Mouse (Mus musculus): ENCODE measurements around the gene Hmg20b. TPM values are rescaled to one million over a fixed set of nuclear protein-coding genes. Genes with fewer than 3 reads are reported as not detected.

Hmg20b gene
- polyA plus RNA-seq, 1 experiment from 2014 or later: 130 TPM

GRCm38 (mm10) chr10:81299585-81300351 is 50.5 kb downstream of the Hmg20b start:
- Histone ChIP-seq H3K4me3 (ENCODE audit: low read depth, low read length) (no peak overlapping the region), H3K36me3 (ENCODE audit: control insufficient read depth, insufficient read depth, low read length) (peaks cover 6% of the 10 kb centered on the region; the same call in 1 of the 2 replicates), H3K27ac (replicated peaks; ENCODE audit: low read depth, low read length) (no peak overlapping the region), H3K27me3 (ENCODE audit: control insufficient read depth, insufficient read depth, low read length) (no peaks in the 10 kb centered on the region), H3K4me1 (ENCODE audit: control insufficient read depth, insufficient read depth, low read length) (peaks cover 1% of the 10 kb centered on the region), H3K9ac (ENCODE audit: low read length) (no peak overlapping the region), H3K9me3 (ENCODE audit: control insufficient read depth, low read length) (no peaks in the 10 kb centered on the region), H3K4me2 (ENCODE audit: low read depth, severe bottlenecking) (no peak overlapping the region)
- 91% methylated on average over 14 of the region's 14 CpGs for WGBS
- ATAC-seq (ENCODE audit: insufficient number of reproducible peaks, low FRiP score, low TSS enrichment, low read depth): no peak
- DNase-seq (ENCODE audit: low spot score): no peak

GRCm38 (mm10) chr10:81298369-81299100 is 51.7 kb downstream of the Hmg20b start:
- H3K4me1 ChIP-seq (ENCODE audit: control insufficient read depth, insufficient read depth, low read length): peaks cover 14% of the 10 kb centered on the region
- no peak for ATAC-seq (ENCODE audit: insufficient number of reproducible peaks, low FRiP score, low TSS enrichment, low read depth)

GRCm38 (mm10) chr10:81297845-81298244 is 52.4 kb downstream of the Hmg20b start:
- WGBS: 47% methylated on average over 10 of the region's 10 CpGs
- Histone ChIP-seq H3K4me2 (ENCODE audit: low read depth, severe bottlenecking) (no peak overlapping the region), H3K9ac (ENCODE audit: low read length) (no peak overlapping the region), H3K27ac (replicated peaks; ENCODE audit: low read depth, low read length) (no peak overlapping the region), H3K9me3 (ENCODE audit: control insufficient read depth, low read length) (no peaks in the 10 kb centered on the region), H3K27me3 (ENCODE audit: control insufficient read depth, insufficient read depth, low read length) (no peaks in the 10 kb centered on the region), H3K36me3 (ENCODE audit: control insufficient read depth, insufficient read depth, low read length) (peaks cover 4% of the 10 kb centered on the region; the same call in 1 of the 2 replicates), H3K4me3 (ENCODE audit: low read depth, low read length) (no peak overlapping the region), H3K4me1 (ENCODE audit: control insufficient read depth, insufficient read depth, low read length) (peaks cover 14% of the 10 kb centered on the region)
- ATAC-seq (ENCODE audit: insufficient number of reproducible peaks, low FRiP score, low TSS enrichment, low read depth): no peak
- no peak for DNase-seq (ENCODE audit: low spot score)

More at GRCm38 (mm10) chr10:81298369-81299100, 51.7 kb downstream of the Hmg20b start:
- H3K27ac ChIP-seq (replicated peaks; ENCODE audit: low read depth, low read length): no peak overlapping the region
- WGBS: 94% methylated on average over 17 of the region's 17 CpGs
- H3K4me3 ChIP-seq (ENCODE audit: low read depth, low read length): no peak overlapping the region
- H3K9me3 ChIP-seq (ENCODE audit: control insufficient read depth, low read length): no peaks in the 10 kb centered on the region
- H3K36me3 ChIP-seq (ENCODE audit: control insufficient read depth, insufficient read depth, low read length): peaks cover 4% of the 10 kb centered on the region; the same call in 1 of the 2 replicates
- no peak overlapping the region for H3K9ac ChIP-seq (ENCODE audit: low read length)
- no peak for DNase-seq (ENCODE audit: low spot score)
- no peak overlapping the region for H3K4me2 ChIP-seq (ENCODE audit: low read depth, severe bottlenecking)
- H3K27me3 ChIP-seq (ENCODE audit: control insufficient read depth, insufficient read depth, low read length): no peaks in the 10 kb centered on the region

- no peak for ATAC-seq (ENCODE audit: insufficient number of reproducible peaks, low FRiP score, low TSS enrichment, low read depth)
- no peak overlapping the region for H3K9ac ChIP-seq (ENCODE audit: low read length)
- H3K27ac ChIP-seq (replicated peaks; ENCODE audit: low read depth, low read length): no peak overlapping the region
These were observed 53.0 kb downstream of the Hmg20b start for GRCm38 (mm10) chr10:81297246-81297645.

More at GRCm38 (mm10) chr10:81297246-81297645, 53.0 kb downstream of the Hmg20b start:
- DNase-seq (ENCODE audit: low spot score): no peak
- peaks cover 14% of the 10 kb centered on the region for H3K4me1 ChIP-seq (ENCODE audit: control insufficient read depth, insufficient read depth, low read length)
- no peaks in the 10 kb centered on the region for H3K9me3 ChIP-seq (ENCODE audit: control insufficient read depth, low read length)
- no peak overlapping the region for H3K4me2 ChIP-seq (ENCODE audit: low read depth, severe bottlenecking)
- 76% methylated on average over 6 of the region's 6 CpGs for WGBS
- peaks cover 4% of the 10 kb centered on the region; the same call in 1 of the 2 replicates for H3K36me3 ChIP-seq (ENCODE audit: control insufficient read depth, insufficient read depth, low read length)
- no peaks in the 10 kb centered on the region for H3K27me3 ChIP-seq (ENCODE audit: control insufficient read depth, insufficient read depth, low read length)
- H3K4me3 ChIP-seq (ENCODE audit: low read depth, low read length): no peak overlapping the region

Small RNAs within 50 kb of the gene (microRNA-seq; reads per million reads assigned to microRNA genes)
- gene Mir6913: not detected

Other genes with a start within 250 kb of the Hmg20b start
- gene Map2k2, start 244.6 kb downstream of the Hmg20b start, polyA plus RNA-seq (2014; fragmentation: Nextera tagmentation; extraction: Ambion mirVana): 230 and 239 TPM in 2 replicates
- 6.7 and 8.4 TPM in 2 replicates for gene Zbtb7a, start 215.3 kb downstream of the Hmg20b start, polyA plus RNA-seq (2014; fragmentation: Nextera tagmentation; extraction: Ambion mirVana)
- gene Pias4, start 182.6 kb downstream of the Hmg20b start, polyA plus RNA-seq (2014; fragmentation: Nextera tagmentation; extraction: Ambion mirVana): 53.3 and 56.9 TPM in 2 replicates
- gene Eef2, start 173.8 kb downstream of the Hmg20b start, polyA plus RNA-seq (2014; fragmentation: Nextera tagmentation; extraction: Ambion mirVana): 428 TPM in 2 replicates
- 43.3 and 49.1 TPM in 2 replicates for gene Dapk3, start 167.5 kb downstream of the Hmg20b start, polyA plus RNA-seq (2014; fragmentation: Nextera tagmentation; extraction: Ambion mirVana)
- gene 4930442H23Rik, start 166.6 kb downstream of the Hmg20b start, polyA plus RNA-seq (2014; fragmentation: Nextera tagmentation; extraction: Ambion mirVana): not detected in 2 replicates
- gene Nmrk2, start 148.4 kb downstream of the Hmg20b start, polyA plus RNA-seq (2014; fragmentation: Nextera tagmentation; extraction: Ambion mirVana): 0.08 TPM in 1 of 2 replicates, not detected in the other
- 0.11 and 0.27 TPM in 2 replicates for gene Atcay, start 119.6 kb downstream of the Hmg20b start, polyA plus RNA-seq (2014; fragmentation: Nextera tagmentation; extraction: Ambion mirVana)
- 3.4 and 4.2 TPM in 2 replicates for gene Zfr2, start 117.3 kb downstream of the Hmg20b start, polyA plus RNA-seq (2014; fragmentation: Nextera tagmentation; extraction: Ambion mirVana)
- gene Matk, start 97.5 kb downstream of the Hmg20b start, polyA plus RNA-seq (2014; fragmentation: Nextera tagmentation; extraction: Ambion mirVana): 1.2 and 2.3 TPM in 2 replicates
- 198 and 217 TPM in 2 replicates for gene Mrpl54, start 83.5 kb downstream of the Hmg20b start, polyA plus RNA-seq (2014; fragmentation: Nextera tagmentation; extraction: Ambion mirVana)
- 45.3 and 46.3 TPM in 2 replicates for gene Apba3, start 83.5 kb downstream of the Hmg20b start, polyA plus RNA-seq (2014; fragmentation: Nextera tagmentation; extraction: Ambion mirVana)
- 2.0 TPM in 2 replicates for gene Tjp3, start 58.9 kb downstream of the Hmg20b start, polyA plus RNA-seq (2014; fragmentation: Nextera tagmentation; extraction: Ambion mirVana)
- gene Pip5k1c, start 57.5 kb downstream of the Hmg20b start, polyA plus RNA-seq (2014; fragmentation: Nextera tagmentation; extraction: Ambion mirVana): 49.0 and 60.6 TPM in 2 replicates
- 35.9 and 40.0 TPM in 2 replicates for gene Cactin, start 29.4 kb downstream of the Hmg20b start, polyA plus RNA-seq (2014; fragmentation: Nextera tagmentation; extraction: Ambion mirVana)
- 1.7 and 1.8 TPM in 2 replicates for gene Tbxa2r, start 21.7 kb downstream of the Hmg20b start, polyA plus RNA-seq (2014; fragmentation: Nextera tagmentation; extraction: Ambion mirVana)
- not detected in 2 replicates for gene Gipc3, start 7.2 kb downstream of the Hmg20b start, polyA plus RNA-seq (2014; fragmentation: Nextera tagmentation; extraction: Ambion mirVana)
- gene Mfsd12, start 7.0 kb upstream of the Hmg20b start, polyA plus RNA-seq (2014; fragmentation: Nextera tagmentation; extraction: Ambion mirVana): 4.7 and 5.9 TPM in 2 replicates
- gene 4930404N11Rik, start 15.3 kb upstream of the Hmg20b start, polyA plus RNA-seq (2014; fragmentation: Nextera tagmentation; extraction: Ambion mirVana): 0.21 and 0.45 TPM in 2 replicates
- 107 and 119 TPM in 2 replicates for gene Fzr1, start 28.0 kb upstream of the Hmg20b start, polyA plus RNA-seq (2014; fragmentation: Nextera tagmentation; extraction: Ambion mirVana)
- gene Dohh, start 33.9 kb upstream of the Hmg20b start, polyA plus RNA-seq (2014; fragmentation: Nextera tagmentation; extraction: Ambion mirVana): 53.7 and 55.7 TPM in 2 replicates
- 2.1 and 2.8 TPM in 2 replicates for gene Gm48551, start 34.0 kb upstream of the Hmg20b start, polyA plus RNA-seq (2014; fragmentation: Nextera tagmentation; extraction: Ambion mirVana)
- 0.40 and 1.0 TPM in 2 replicates for gene Gm48552, start 38.5 kb upstream of the Hmg20b start, polyA plus RNA-seq (2014; fragmentation: Nextera tagmentation; extraction: Ambion mirVana)
- 3.4 and 3.5 TPM in 2 replicates for gene Smim24, start 42.6 kb upstream of the Hmg20b start, polyA plus RNA-seq (2014; fragmentation: Nextera tagmentation; extraction: Ambion mirVana)
- 16.7 and 18.7 TPM in 2 replicates for gene Nfic, start 105.2 kb upstream of the Hmg20b start, polyA plus RNA-seq (2014; fragmentation: Nextera tagmentation; extraction: Ambion mirVana)
- gene Celf5, start 132.2 kb upstream of the Hmg20b start, polyA plus RNA-seq (2014; fragmentation: Nextera tagmentation; extraction: Ambion mirVana): 0.33 and 0.77 TPM in 2 replicates
- gene Ncln, start 145.9 kb upstream of the Hmg20b start, polyA plus RNA-seq (2014; fragmentation: Nextera tagmentation; extraction: Ambion mirVana): 60.3 and 66.8 TPM in 2 replicates
- 0.10 and 0.43 TPM in 2 replicates for gene S1pr4, start 149.7 kb upstream of the Hmg20b start, polyA plus RNA-seq (2014; fragmentation: Nextera tagmentation; extraction: Ambion mirVana)
- 0.99 and 1.1 TPM in 2 replicates for gene Gna15, start 173.7 kb upstream of the Hmg20b start, polyA plus RNA-seq (2014; fragmentation: Nextera tagmentation; extraction: Ambion mirVana)
- 80.3 and 82.1 TPM in 2 replicates for gene Gna11, start 194.7 kb upstream of the Hmg20b start, polyA plus RNA-seq (2014; fragmentation: Nextera tagmentation; extraction: Ambion mirVana)
- gene Aes, start 209.0 kb upstream of the Hmg20b start, polyA plus RNA-seq (2014; fragmentation: Nextera tagmentation; extraction: Ambion mirVana): 259 and 343 TPM in 2 replicates
- gene Tle2, start 224.1 kb upstream of the Hmg20b start, polyA plus RNA-seq (2014; fragmentation: Nextera tagmentation; extraction: Ambion mirVana): 13.7 and 18.4 TPM in 2 replicates